Mouse (Mus musculus): ENCODE data around the gene Bhlha15. TPM values are rescaled to one million over a fixed set of nuclear protein-coding genes. Genes with fewer than 3 reads are reported as not detected.

Bhlha15 gene
- total RNA-seq, 1 experiment from 2014 or later = 0.61 TPM

GRCm38 (mm10) chr5:144234222-144234621 is 44.1 kb downstream of the Bhlha15 start:
- no peak for DNase-seq

- DNase-seq = no peak
These were observed 44.6 kb downstream of the Bhlha15 start for GRCm38 (mm10) chr5:144234714-144235113.

GRCm38 (mm10) chr5:144238969-144239368 is 48.9 kb downstream of the Bhlha15 start:
- no peak for DNase-seq

Other genes with a start within 250 kb of the Bhlha15 start
- 61.5 and 66.8 TPM in 2 replicates for gene Ccz1, start 175.4 kb upstream of the Bhlha15 start, total RNA-seq (2021)
- gene Ocm, start 163.6 kb upstream of the Bhlha15 start, total RNA-seq (2021) = not detected in 2 replicates
- gene Lmtk2, start 89.8 kb upstream of the Bhlha15 start, total RNA-seq (2021) = 32.9 and 34.8 TPM in 2 replicates
- 101 and 107 TPM in 2 replicates for gene Tecpr1, start 33.3 kb downstream of the Bhlha15 start, total RNA-seq (2021)
- 110 and 114 TPM in 2 replicates for gene Bri3, start 54.2 kb downstream of the Bhlha15 start, total RNA-seq (2021)
- 8.0 and 9.6 TPM in 2 replicates for gene Baiap2l1, start 167.8 kb downstream of the Bhlha15 start, total RNA-seq (2021)

Data from adrenal gland, postnatal 25 days (tissue).